Mouse (Mus musculus) spleen, postnatal 36 days (tissue): ENCODE data around the gene Fgfr2.

ENCODE experiments used
- DNase-seq, 2 experiments: peaks; one replicate each; pipeline ENCODE4 v3.0.0; 2022; ENCODE audit warnings: low spot score in 2 of 2, mixed read lengths in 1 of 2

The Fgfr2 gene

DNA sequence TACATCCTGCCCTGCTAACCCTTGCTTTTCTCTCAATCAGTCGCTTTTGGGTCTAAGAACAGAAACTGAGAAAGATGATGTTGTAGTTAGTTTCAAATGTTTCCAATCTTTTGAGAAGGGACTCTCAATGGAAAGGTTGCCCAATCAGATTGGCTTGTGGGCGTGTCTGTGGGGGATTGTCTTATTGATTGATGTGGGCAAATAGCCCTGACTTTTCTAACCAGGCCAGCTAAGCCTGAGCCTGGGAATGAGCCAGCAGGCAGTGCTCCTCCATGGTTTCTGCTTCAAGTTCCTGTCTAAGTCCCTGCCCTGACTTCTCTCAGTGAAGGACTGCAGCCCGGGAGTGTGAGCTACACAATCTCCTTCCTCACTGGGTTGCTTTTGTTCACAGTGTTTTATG lies 2133.8 kb downstream of the Fgfr2 start:
- DNase-seq = no peak

GRCm38 (mm10) chr7:130988146-130988545 lies 2135.0 kb downstream of the Fgfr2 start:
- DNase-seq = no peak

DNA sequence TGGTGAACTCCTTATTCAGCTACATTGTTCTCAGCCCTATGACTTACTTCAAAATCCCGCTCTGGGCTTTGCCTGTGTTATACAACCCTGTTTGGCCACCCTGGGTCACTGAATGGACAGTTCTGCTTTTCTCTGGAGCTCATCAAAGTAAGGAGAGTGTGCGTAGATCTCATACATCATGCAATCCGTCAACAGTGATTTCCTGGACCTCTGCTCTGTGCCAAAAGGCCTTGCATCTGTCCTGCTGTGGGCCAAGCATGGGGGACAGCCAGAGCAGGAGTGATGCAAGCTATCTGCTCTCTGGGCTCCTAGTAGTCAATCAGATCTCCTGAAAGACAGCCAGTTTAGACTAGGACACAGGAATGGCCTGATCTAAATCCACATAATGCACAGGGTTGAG lies 2137.4 kb downstream of the Fgfr2 start:
- DNase-seq = no peak

GRCm38 (mm10) chr7:130985193-130985592 lies 2138.0 kb downstream of the Fgfr2 start:
- no peak for DNase-seq

GRCm38 (mm10) chr7:130984294-130984693 lies 2138.9 kb downstream of the Fgfr2 start:
- no peak for DNase-seq

GRCm38 (mm10) chr7:130982881-130983280 lies 2140.3 kb downstream of the Fgfr2 start:
- DNase-seq = no peak

GRCm38 (mm10) chr7:130982371-130982770 lies 2140.8 kb downstream of the Fgfr2 start:
- DNase-seq = no peak

GRCm38 (mm10) chr7:130980130-130980529 lies 2143.0 kb downstream of the Fgfr2 start:
- DNase-seq = no peak

- DNase-seq = no peak
Observed at GRCm38 (mm10) chr7:130978545-130978944, 2144.6 kb downstream of the Fgfr2 start.

DNA sequence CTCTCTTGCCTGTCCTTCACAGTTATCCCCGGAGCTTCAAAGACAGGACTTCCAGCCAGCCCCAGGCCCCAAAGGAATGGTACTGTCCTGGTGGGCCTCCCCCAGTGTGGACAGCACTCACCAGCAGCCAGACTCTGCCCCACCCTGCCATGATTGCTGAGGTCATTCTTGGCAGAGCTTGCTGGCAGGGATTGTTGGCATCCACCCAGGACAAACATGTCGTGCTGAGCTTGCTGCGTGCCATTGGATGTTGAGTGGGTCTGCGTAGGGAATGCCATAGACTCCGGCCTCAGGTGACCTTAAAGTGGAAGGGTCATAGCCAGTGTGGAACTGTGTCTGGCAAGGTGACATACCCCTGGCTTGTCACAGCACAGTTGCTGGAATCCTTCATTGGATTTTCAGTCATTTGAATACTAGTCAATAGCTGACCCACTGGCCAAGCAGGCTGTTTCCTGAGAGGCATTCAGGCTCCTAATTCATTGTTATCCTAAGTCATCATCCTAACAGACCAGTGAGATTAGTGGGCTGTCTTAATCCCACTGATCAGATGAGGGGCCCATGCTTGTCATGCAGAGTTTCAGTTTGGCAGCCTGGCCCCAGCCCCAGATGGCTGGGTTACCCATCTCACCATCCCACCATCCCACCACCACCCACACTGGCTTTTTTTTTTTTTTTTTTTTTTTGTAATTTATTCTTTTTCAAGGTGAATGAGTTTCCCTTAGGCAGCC lies 2145.2 kb downstream of the Fgfr2 start:
- no peak for DNase-seq

DNA sequence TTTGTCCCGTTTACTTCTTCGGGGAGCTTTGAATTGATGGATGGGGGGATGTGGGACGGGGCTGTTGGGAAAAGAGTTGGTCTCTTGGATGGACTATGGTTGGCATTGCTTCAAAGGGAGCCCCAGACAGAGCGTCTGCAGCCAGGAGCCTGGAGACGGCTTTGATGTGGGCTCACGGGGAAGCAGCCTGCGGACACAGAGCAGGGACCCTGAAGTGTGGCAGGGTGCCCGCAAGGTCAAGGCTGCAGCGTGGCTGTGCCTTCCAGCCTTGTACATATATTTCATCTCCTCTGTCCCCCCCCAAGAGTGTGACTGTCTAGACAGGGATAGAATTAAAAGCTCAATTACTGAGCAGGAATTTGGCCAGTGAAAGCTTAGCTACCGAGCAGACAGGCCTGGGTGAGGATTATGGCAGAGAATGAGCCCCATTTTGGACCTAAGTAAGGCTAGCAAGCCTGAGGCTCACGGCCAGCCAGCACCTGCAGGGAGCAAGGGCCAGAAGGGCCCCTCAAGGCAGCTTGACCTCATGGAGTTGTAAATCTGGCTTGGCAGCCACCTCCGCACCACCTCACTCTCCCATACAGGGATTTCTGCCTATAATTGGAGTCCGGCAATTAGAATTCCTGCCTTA lies 2146.7 kb downstream of the Fgfr2 start:
- no peak for DNase-seq

GRCm38 (mm10) chr7:130972767-130973166 lies 2150.4 kb downstream of the Fgfr2 start:
- DNase-seq = no peak

DNA sequence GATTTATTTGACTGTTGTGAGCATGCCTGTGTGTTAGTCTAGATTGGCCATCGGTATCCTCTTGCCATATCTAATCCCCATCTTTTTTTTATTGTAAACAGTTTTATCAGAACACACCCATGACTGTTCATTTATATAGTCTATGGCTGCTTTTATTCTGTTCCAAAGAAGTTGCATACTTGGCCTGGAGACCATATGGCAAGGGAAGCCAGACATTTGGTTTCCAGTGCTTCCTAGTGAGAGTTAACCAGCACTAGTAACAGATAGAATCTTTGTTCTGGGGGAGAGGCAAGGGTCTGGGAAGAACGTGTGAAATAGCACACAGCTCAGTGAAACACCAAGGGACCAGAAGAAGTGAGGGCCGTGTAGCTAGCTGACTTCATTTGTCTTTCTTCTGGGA lies 2153.6 kb downstream of the Fgfr2 start:
- DNase-seq = no peak

GRCm38 (mm10) chr7:130969076-130969475 lies 2154.1 kb downstream of the Fgfr2 start:
- DNase-seq = no peak

DNA sequence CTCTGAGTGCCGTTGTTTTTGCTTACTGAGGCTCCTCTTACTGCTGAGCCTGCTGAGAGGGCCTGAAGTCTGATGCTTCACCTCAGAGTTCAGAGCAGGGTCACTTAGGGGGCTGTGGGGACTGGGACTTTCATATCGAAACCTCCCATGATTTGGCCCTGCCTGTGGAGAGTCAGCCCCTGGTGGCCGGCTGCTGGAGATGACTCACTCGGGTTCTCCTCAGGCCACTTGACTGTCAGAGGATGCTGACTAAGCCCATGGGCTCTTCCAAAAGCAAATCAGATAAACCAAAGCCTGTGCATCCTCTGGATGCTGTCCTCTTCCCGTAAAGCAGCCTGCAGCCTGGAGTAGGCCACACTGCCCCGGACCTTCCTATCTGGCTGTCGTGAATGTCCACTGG lies 2154.6 kb downstream of the Fgfr2 start:
- DNase-seq = no peak

GRCm38 (mm10) chr7:130967901-130968300 lies 2155.2 kb downstream of the Fgfr2 start:
- DNase-seq = no peak

- no peak for DNase-seq
Observed at GRCm38 (mm10) chr7:130966876-130967275, 2156.3 kb downstream of the Fgfr2 start.

DNA sequence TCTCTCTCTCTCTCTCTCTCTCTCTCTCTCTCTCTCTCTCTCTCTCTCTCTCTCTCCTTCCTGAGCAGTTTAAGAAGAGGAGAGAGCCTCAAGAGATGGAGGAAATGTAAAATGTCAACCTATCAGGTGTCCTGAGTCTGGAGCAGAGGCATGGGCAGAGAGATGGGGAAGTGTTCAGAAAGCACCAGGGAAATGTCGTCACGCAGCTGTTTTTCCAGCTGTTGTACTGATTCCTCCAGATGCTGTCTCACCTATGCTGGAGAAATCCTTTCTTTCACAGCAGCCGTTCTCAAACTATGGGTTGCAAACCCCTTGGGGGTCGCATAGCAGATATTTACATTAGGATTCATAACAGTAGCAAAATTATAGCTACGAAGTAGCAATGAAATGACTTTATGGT lies 2156.7 kb downstream of the Fgfr2 start:
- DNase-seq = no peak

DNA sequence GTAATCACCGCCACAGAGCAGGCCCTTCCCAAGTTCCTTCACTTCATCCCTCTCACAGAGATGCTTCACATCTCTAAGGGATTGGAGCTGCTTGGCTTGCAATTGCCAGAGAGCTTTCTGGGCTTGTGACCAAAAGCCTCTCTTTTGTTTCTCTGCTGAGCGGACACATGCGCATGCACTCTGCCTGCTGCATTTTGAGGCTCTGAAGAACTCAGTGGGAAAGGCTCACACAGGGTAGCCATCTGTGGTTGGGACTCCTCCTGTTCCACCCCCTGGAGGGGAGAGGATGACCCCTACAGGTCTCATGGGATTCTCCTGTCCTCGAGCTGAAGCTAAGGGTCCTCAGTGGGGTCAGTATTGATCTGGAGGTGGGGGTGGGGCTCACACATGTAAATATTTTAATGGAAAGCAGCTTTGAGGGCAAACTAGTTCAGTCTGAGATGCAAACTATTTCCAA lies 2157.2 kb downstream of the Fgfr2 start:
- no peak for DNase-seq

- DNase-seq = no peak
Observed at GRCm38 (mm10) chr7:130965396-130965795, 2157.8 kb downstream of the Fgfr2 start.

- DNase-seq = peak in 1 of 2 experiments; percentile 9
Observed at GRCm38 (mm10) chr7:130964686-130965085, 2158.5 kb downstream of the Fgfr2 start.

DNA sequence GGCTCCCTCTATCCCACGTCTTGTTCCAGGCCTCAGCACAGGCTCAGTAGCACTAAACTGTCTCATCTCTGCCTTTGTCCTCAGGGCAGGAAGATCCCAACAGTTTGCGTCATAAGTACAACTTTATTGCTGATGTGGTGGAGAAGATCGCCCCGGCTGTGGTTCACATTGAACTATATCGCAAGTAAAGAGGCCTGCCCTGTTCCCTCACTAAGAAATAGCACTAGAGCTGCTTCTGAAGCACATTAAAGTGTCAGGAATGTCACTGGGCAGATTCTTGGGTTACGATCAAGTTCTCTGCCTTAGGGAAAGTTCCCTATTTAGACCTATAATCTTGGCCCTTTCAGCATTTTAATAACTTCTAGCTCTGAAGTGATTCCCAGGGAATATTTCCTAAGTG lies 2161.7 kb downstream of the Fgfr2 start:
- DNase-seq = no peak

DNA sequence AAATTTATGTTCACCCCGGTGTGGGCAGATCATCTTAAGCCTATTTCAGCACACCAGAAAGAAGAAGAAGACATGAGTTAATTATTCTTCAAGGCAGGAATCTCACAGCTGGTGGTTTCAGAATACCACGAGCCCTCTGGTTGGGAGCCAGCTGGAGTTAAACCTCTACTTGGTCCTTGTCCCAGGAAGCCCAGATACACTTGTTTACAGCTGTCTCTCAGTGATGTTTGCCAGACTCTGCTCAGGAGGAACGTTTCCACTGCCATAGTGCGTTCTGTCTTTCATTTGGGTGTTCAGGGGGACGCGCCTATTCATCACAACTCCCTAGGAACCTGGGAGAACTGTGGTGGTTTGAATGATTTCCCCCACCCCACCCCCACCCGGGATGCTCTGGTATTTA lies 2163.3 kb downstream of the Fgfr2 start:
- no peak for DNase-seq
